Mouse (Mus musculus) 3134 (cell line): ENCODE measurements around the gene Vps37c.

Experiments used
- DNase-seq: peaks from one replicate; pipeline ENCODE4 v3.0.0-alpha.2; 2011; ENCODE audit warnings: low spot score; ENCODE audit not compliant: insufficient read length; ENCODE audit errors: extremely low read depth

The Vps37c gene

GRCm38 (mm10) chr19:10688537-10689352 is at the start of gene Vps37c:
Gene Vps37c (plus strand): TSS chr19:10688735.
- peak; percentile 97 for DNase-seq

GRCm38 (mm10) chr19:10640080-10640479 is 48.5 kb upstream of the Vps37c start:
- no peak for DNase-seq

- DNase-seq: no peak
Observed at GRCm38 (mm10) chr19:10640589-10641378, 47.8 kb upstream of the Vps37c start.

GRCm38 (mm10) chr19:10645616-10646015 is 42.9 kb upstream of the Vps37c start:
- DNase-seq: peak; percentile 33

GRCm38 (mm10) chr19:10648156-10648555 is 40.4 kb upstream of the Vps37c start:
- no peak for DNase-seq

- DNase-seq: no peak
Observed at GRCm38 (mm10) chr19:10656058-10656457, 32.5 kb upstream of the Vps37c start.

GRCm38 (mm10) chr19:10657742-10658141 is 30.8 kb upstream of the Vps37c start:
- DNase-seq: no peak

GRCm38 (mm10) chr19:10658406-10658805 is 30.1 kb upstream of the Vps37c start:
- DNase-seq: no peak

- no peak for DNase-seq
Observed at GRCm38 (mm10) chr19:10661373-10661772, 27.2 kb upstream of the Vps37c start.

- DNase-seq: no peak
Observed at GRCm38 (mm10) chr19:10661919-10662318, 26.6 kb upstream of the Vps37c start.

- DNase-seq: no peak
Observed at GRCm38 (mm10) chr19:10662665-10663064, 25.9 kb upstream of the Vps37c start.

GRCm38 (mm10) chr19:10665093-10665492 is 23.4 kb upstream of the Vps37c start:
- no peak for DNase-seq

GRCm38 (mm10) chr19:10665499-10665898 is 23.0 kb upstream of the Vps37c start:
- DNase-seq: no peak

- DNase-seq: no peak
Observed at GRCm38 (mm10) chr19:10671319-10671718, 17.2 kb upstream of the Vps37c start.

- no peak for DNase-seq
Observed at GRCm38 (mm10) chr19:10671854-10672417, 16.6 kb upstream of the Vps37c start.

GRCm38 (mm10) chr19:10673275-10673674 is 15.3 kb upstream of the Vps37c start:
- DNase-seq: no peak

GRCm38 (mm10) chr19:10676656-10677055 is 11.9 kb upstream of the Vps37c start:
- DNase-seq: no peak

GRCm38 (mm10) chr19:10677915-10678771 is 10.4 kb upstream of the Vps37c start, which contains the start of gene Pga5:
Gene Pga5 (minus strand): TSS chr19:10678071.
- DNase-seq: no peak

GRCm38 (mm10) chr19:10678772-10679067 is 9.8 kb upstream of the Vps37c start:
- no peak for DNase-seq

- DNase-seq: no peak
Observed at GRCm38 (mm10) chr19:10681571-10681970, 7.0 kb upstream of the Vps37c start.

GRCm38 (mm10) chr19:10685081-10685480 is 3.5 kb upstream of the Vps37c start:
- no peak for DNase-seq
